31 mouse cellular contexts compared by ENCODE assay signal in the genomic region with DNA sequence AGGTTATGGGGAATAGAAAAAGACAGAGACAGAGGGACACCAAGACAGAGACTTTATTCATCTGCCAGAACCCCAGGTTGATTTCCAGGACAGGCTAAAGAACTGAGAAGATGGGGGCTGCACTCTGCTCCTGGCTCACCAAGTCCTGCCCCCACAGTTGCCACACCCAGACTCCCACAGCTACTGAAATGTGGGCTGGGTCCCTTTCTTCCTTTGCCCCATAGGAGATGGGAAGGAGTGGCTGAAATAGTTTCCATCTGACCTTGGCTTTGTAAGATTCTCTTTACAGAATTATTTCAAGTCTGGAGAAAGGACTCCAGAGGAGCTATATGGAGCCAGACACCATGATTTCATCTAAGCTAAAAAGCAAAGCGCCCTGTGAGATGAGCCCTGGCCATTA. TPM values are rescaled to one million over a fixed set of nuclear protein-coding genes. Genes with fewer than 3 reads are reported as not detected.
DNase-seq lines count a peak whose midpoint lies in the region; ATAC-seq and TF ChIP-seq lines count a peak whose summit lies in the region.
"Had no signal": no experiment of that assay in that cellular context is flagged by ENCODE, and none has a peak within 500 bp of the region (broad histone marks: within the 10 kb centered on the region; RNA-seq: fewer than 3 reads in every experiment).

No protein-coding gene starts in this region.

- DNase-seq in hindbrain, embryonic 14.5 days (ENCODE audit: low spot score) = no peak
- DNase-seq in hindbrain, embryonic 10.5 days (ENCODE audit: low spot score) = no peak
- DNase-seq in R1 (ENCODE audit: low read depth, low spot score) = peak; percentile 94
- DNase-seq in midbrain, embryonic 14.5 days = no peak
- no peak for DNase-seq in thymus, postnatal 10 days (ENCODE audit: low spot score in 2 of 2)
- no peak for DNase-seq in lung, postnatal 0 days (ENCODE audit: low spot score)
- DNase-seq: adrenal gland, postnatal 10 days; cerebellum, adult 8-10 months; cerebellum, postnatal 25 days; forebrain, postnatal 0 days; heart, adult 2 months; heart, postnatal 10 days; kidney, adult 9 months; kidney, postnatal 10 days; layer of hippocampus, adult 9-11 months; liver; lung, adult 2 months; lung, postnatal 14 days; right cerebral cortex, postnatal 4 days; thymus, adult 18-20 months; thymus, postnatal 4 days had no signal

- H3K9me3 ChIP-seq in hindbrain, embryonic 14.5 days (ENCODE audit: control insufficient read depth, low read length) = no peaks in the 10 kb centered on the region
- H3K9me3 ChIP-seq in hindbrain, embryonic 10.5 days = no peaks in the 10 kb centered on the region
- H3K9me3 ChIP-seq in midbrain, embryonic 14.5 days (ENCODE audit: control insufficient read depth, low read length) = no peaks in the 10 kb centered on the region
- no peaks in the 10 kb centered on the region for H3K9me3 ChIP-seq in neural tube, embryonic 14.5 days (ENCODE audit: control insufficient read depth, low read length)
- no peaks in the 10 kb centered on the region for H3K9me3 ChIP-seq in lung, postnatal 0 days (ENCODE audit: low read length)
- H3K9me3 ChIP-seq: embryonic facial prominence, embryonic 10.5 days; embryonic facial prominence, embryonic 15.5 days; forebrain, embryonic 12.5 days; heart, embryonic 13.5 days; intestine, embryonic 15.5 days had no signal

- H3K36me3 ChIP-seq in hindbrain, embryonic 14.5 days (replicated peaks; ENCODE audit: control insufficient read depth, insufficient read depth) = no peaks in the 10 kb centered on the region
- no peaks in the 10 kb centered on the region for H3K36me3 ChIP-seq in hindbrain, embryonic 10.5 days
- H3K36me3 ChIP-seq in midbrain, embryonic 14.5 days (ENCODE audit: control insufficient read depth, insufficient read depth, low read length) = no peaks in the 10 kb centered on the region
- H3K36me3 ChIP-seq in neural tube, embryonic 14.5 days (ENCODE audit: control insufficient read depth, insufficient read depth, low read length) = no peaks in the 10 kb centered on the region
- H3K36me3 ChIP-seq in lung, postnatal 0 days (ENCODE audit: insufficient read depth, low read length) = no peaks in the 10 kb centered on the region
- H3K36me3 ChIP-seq: embryonic facial prominence, embryonic 10.5 days; embryonic facial prominence, embryonic 15.5 days; forebrain, embryonic 12.5 days; heart, embryonic 13.5 days; intestine, embryonic 15.5 days had no signal

- TF ChIP-seq EP300 in lung, postnatal 0 days (IDR thresholded peaks at IDR 0.05) = no peak

- peak overlapping the region; percentile 6 for H3K4me3 ChIP-seq in hindbrain, embryonic 14.5 days (replicated peaks; ENCODE audit: low read length)
- no peak overlapping the region for H3K4me3 ChIP-seq in hindbrain, embryonic 10.5 days
- H3K4me3 ChIP-seq in midbrain, embryonic 14.5 days (replicated peaks; ENCODE audit: low read depth, low read length) = peak overlapping the region; percentile 27
- peak overlapping the region; percentile 13; the same call in 1 of the 2 replicates for H3K4me3 ChIP-seq in neural tube, embryonic 14.5 days (ENCODE audit: low read depth, low read length)
- H3K4me3 ChIP-seq in lung, postnatal 0 days (ENCODE audit: low read depth, low read length) = no peak overlapping the region
- H3K4me3 ChIP-seq: embryonic facial prominence, embryonic 10.5 days; embryonic facial prominence, embryonic 15.5 days; forebrain, embryonic 12.5 days; heart, adult 2 months; heart, embryonic 13.5 days; intestine, embryonic 15.5 days had no signal

- no peak overlapping the region for H3K9ac ChIP-seq in hindbrain, embryonic 14.5 days
- no peak overlapping the region for H3K9ac ChIP-seq in midbrain, embryonic 14.5 days (replicated peaks; ENCODE audit: low read length)
- H3K9ac ChIP-seq in neural tube, embryonic 14.5 days (replicated peaks; ENCODE audit: low read depth, low read length) = no peak overlapping the region
- H3K9ac ChIP-seq in lung, postnatal 0 days (replicated peaks; ENCODE audit: low read depth) = no peak overlapping the region
- H3K9ac ChIP-seq: embryonic facial prominence, embryonic 15.5 days; forebrain, embryonic 12.5 days; forebrain, postnatal 0 days; heart, embryonic 13.5 days; intestine, embryonic 15.5 days; liver, embryonic 14.5 days had no signal

- ATAC-seq in hindbrain, embryonic 14.5 days (ENCODE audit: low FRiP score) = no peak
- no peak for ATAC-seq in midbrain, embryonic 14.5 days (ENCODE audit: low FRiP score, low TSS enrichment)
- ATAC-seq in neural tube, embryonic 14.5 days (ENCODE audit: low read depth) = no peak
- no peak for ATAC-seq in lung, postnatal 0 days
- ATAC-seq: forebrain, postnatal 0 days; intestine, embryonic 15.5 days had no signal

- TF ChIP-seq CTCF in lung, postnatal 0 days (IDR thresholded peaks at IDR 0.05) = no peak

- 16% methylated on average over 1 of the region's 1 CpGs for whole genome bisulfite sequencing in hindbrain, embryonic 14.5 days
- WGBS in hindbrain, embryonic 10.5 days = 22% methylated on average over 1 of the region's 1 CpGs
- WGBS in midbrain, embryonic 14.5 days = 19% methylated on average over 1 of the region's 1 CpGs
- 24% methylated on average over 1 of the region's 1 CpGs for WGBS in neural tube, embryonic 14.5 days
- WGBS in lung, postnatal 0 days = 35% methylated on average over 1 of the region's 1 CpGs

- H3K27ac ChIP-seq in hindbrain, embryonic 14.5 days = no peak overlapping the region
- H3K27ac ChIP-seq in hindbrain, embryonic 10.5 days = no peak overlapping the region
- H3K27ac ChIP-seq in midbrain, embryonic 14.5 days (replicated peaks; ENCODE audit: low read depth, low read length) = 0 out of 2 replicates have a peak overlapping the region, but pooled peaks have one; percentile 22
- no peak overlapping the region for H3K27ac ChIP-seq in neural tube, embryonic 14.5 days (ENCODE audit: low read depth, low read length)
- H3K27ac ChIP-seq in lung, postnatal 0 days (ENCODE audit: low read length) = no peak overlapping the region
- H3K27ac ChIP-seq: embryonic facial prominence, embryonic 10.5 days; embryonic facial prominence, embryonic 15.5 days; forebrain, embryonic 12.5 days; heart, adult 2 months; heart, embryonic 13.5 days; intestine, embryonic 15.5 days; liver, embryonic 14.5 days; stomach, postnatal 0 days had no signal

- H3K4me1 ChIP-seq in hindbrain, embryonic 14.5 days (replicated peaks; ENCODE audit: control insufficient read depth, insufficient read depth, low read length) = peaks cover 26% of the 10 kb centered on the region
- peaks cover 32% of the 10 kb centered on the region for H3K4me1 ChIP-seq in hindbrain, embryonic 10.5 days (replicated peaks)
- peaks cover 18% of the 10 kb centered on the region; the same call in 1 of the 2 replicates for H3K4me1 ChIP-seq in midbrain, embryonic 14.5 days (ENCODE audit: control insufficient read depth, insufficient read depth, low read length)
- peaks cover 18% of the 10 kb centered on the region; the same call in 1 of the 2 replicates for H3K4me1 ChIP-seq in neural tube, embryonic 14.5 days (ENCODE audit: control insufficient read depth, insufficient read depth, low read length)
- no peaks in the 10 kb centered on the region for H3K4me1 ChIP-seq in lung, postnatal 0 days (ENCODE audit: insufficient read depth, low read depth, low read length)

- peaks cover 87% of the 10 kb centered on the region for H3K27me3 ChIP-seq in hindbrain, embryonic 14.5 days (ENCODE audit: control insufficient read depth, insufficient read depth, low read length)
- H3K27me3 ChIP-seq in hindbrain, embryonic 10.5 days (ENCODE audit: insufficient read depth, poor library complexity, severe bottlenecking) = peaks cover 100% of the 10 kb centered on the region
- H3K27me3 ChIP-seq in midbrain, embryonic 14.5 days (ENCODE audit: control insufficient read depth, insufficient read depth, low read length) = peaks cover 47% of the 10 kb centered on the region
- peaks cover 42% of the 10 kb centered on the region for H3K27me3 ChIP-seq in neural tube, embryonic 14.5 days (ENCODE audit: control insufficient read depth, insufficient read depth, low read length)
- H3K27me3 ChIP-seq in lung, postnatal 0 days (replicated peaks; ENCODE audit: insufficient read depth, low read length) = peaks cover 59% of the 10 kb centered on the region

- no peak overlapping the region; the same call in 1 of the 2 replicates for H3K4me2 ChIP-seq in hindbrain, embryonic 14.5 days (replicated peaks)
- H3K4me2 ChIP-seq in midbrain, embryonic 14.5 days (ENCODE audit: low read length) = peak overlapping the region; percentile 78
- H3K4me2 ChIP-seq in neural tube, embryonic 14.5 days (ENCODE audit: low read depth, low read length) = peak overlapping the region; percentile 21; the same call in 1 of the 2 replicates
- no peak overlapping the region for H3K4me2 ChIP-seq in lung, postnatal 0 days (replicated peaks; ENCODE audit: low read depth, low read length)
- H3K4me2 ChIP-seq: embryonic facial prominence, embryonic 15.5 days; forebrain, embryonic 12.5 days; heart, embryonic 13.5 days; intestine, embryonic 15.5 days had no signal

RNA-seq across cellular contexts. Expression of gene Pou4f2, which starts 4.0 kb away (rescaled TPM):
- polyA plus RNA-seq in hindbrain, embryonic 14.5 days (2014; fragmentation: Nextera tagmentation; extraction: Ambion mirVana) = 6.1 and 6.2 TPM in 2 replicates
- polyA plus RNA-seq in hindbrain, embryonic 10.5 days (2016; fragmentation: Nextera tagmentation; extraction: Ambion mirVana) = 0.60 and 1.7 TPM in 2 replicates
- 20.9 and 24.5 TPM in 2 replicates for polyA plus RNA-seq in midbrain, embryonic 14.5 days (2014; fragmentation: Nextera tagmentation; extraction: Ambion mirVana)
- polyA plus RNA-seq in neural tube, embryonic 14.5 days (2014; fragmentation: Nextera tagmentation; extraction: Ambion mirVana) = 3.6 and 5.4 TPM in 2 replicates
- polyA plus RNA-seq in lung, postnatal 0 days (2015; fragmentation: Nextera tagmentation; extraction: Ambion mirVana) = not detected in 2 replicates
- polyA plus RNA-seq: embryonic facial prominence, embryonic 15.5 days; forebrain, embryonic 12.5 days; forebrain, postnatal 0 days; heart, adult 2 months; heart, embryonic 13.5 days; intestine, embryonic 15.5 days; limb, embryonic 11.5 days; liver, embryonic 14.5 days; lung, adult 2 months; spleen, adult 2 months; stomach, postnatal 0 days had no signal

Comparison
In these comparisons a context has a peak if more than half of its experiments do, and no peak if none do; other contexts are left out.
1. H3K4me3 ChIP-seq: peak in hindbrain, embryonic 14.5 days (single experiment), midbrain, embryonic 14.5 days (single experiment) and neural tube, embryonic 14.5 days (single experiment); none in hindbrain, embryonic 10.5 days (single experiment) and lung, postnatal 0 days (single experiment).
2. H3K4me2 ChIP-seq: peak in midbrain, embryonic 14.5 days (single experiment) and neural tube, embryonic 14.5 days (single experiment); none in hindbrain, embryonic 14.5 days (single experiment) and lung, postnatal 0 days (single experiment).